Mouse (Mus musculus) heart, adult 2 months (tissue): ENCODE results near the gene Gsn. TPM values are rescaled to one million over a fixed set of nuclear protein-coding genes. Genes with fewer than 3 reads are reported as not detected.

Experiments used
- DNase-seq, 2 experiments: peaks; one replicate each; pipeline ENCODE4 v3.0.0; 2021
- H3K27ac ChIP-seq: fragments of 200-600 bp; 2 replicates; pipeline ENCODE4 v1.8.1; 2022
- H3K27me3 ChIP-seq: fragments of 200-500 bp; 2 replicates; pipeline ENCODE4 v1.6.1; 2012; ENCODE audit warnings: mild to moderate bottlenecking, low read length, inconsistent platforms, mixed read lengths; ENCODE audit not compliant: control insufficient read depth, insufficient read depth
- H3K36me3 ChIP-seq: fragments of 200-500 bp; 2 replicates; pipeline ENCODE4 v1.6.1; 2012; ENCODE audit warnings: low read length, inconsistent platforms; ENCODE audit not compliant: control insufficient read depth, insufficient read depth
- H3K4me1 ChIP-seq: fragments of 200-500 bp; 2 replicates; pipeline ENCODE4 v1.6.1; 2011; ENCODE audit warnings: low read length; ENCODE audit not compliant: control insufficient read depth, insufficient read depth
- H3K4me3 ChIP-seq: fragments of 200-600 bp; 2 replicates; pipeline ENCODE4 v1.8.1; 2022
- H3K79me2 ChIP-seq: fragments of 200-500 bp; replicated peaks from 2 replicates; pipeline ENCODE4 v1.6.1; 2012; ENCODE audit warnings: mild to moderate bottlenecking, inconsistent platforms, low read length, moderate library complexity, mixed read lengths; ENCODE audit not compliant: control insufficient read depth, insufficient read depth
- H3K9ac ChIP-seq: fragments of 200-500 bp; 2 replicates; pipeline ENCODE4 v1.6.1; 2012; ENCODE audit warnings: low read depth, mild to moderate bottlenecking, control low read depth, inconsistent platforms, low read length, mixed read lengths
- CTCF ChIP-seq: fragments of 200-600 bp; IDR thresholded peaks from 2 replicates; pipeline ENCODE4 v1.8.1; 2022; ENCODE audit warnings: antibody characterized with exemption, mild to moderate bottlenecking, moderate library complexity
- EP300 ChIP-seq: fragments of 200-500 bp; IDR thresholded peaks from 2 replicates; pipeline ENCODE4 v1.6.1; 2011; ENCODE audit warnings: low read depth, low read length, control low read depth; ENCODE audit not compliant: insufficient read depth
- POLR2A ChIP-seq: fragments of 200-500 bp; IDR thresholded peaks from 2 replicates; pipeline ENCODE4 v1.6.1; 2011; ENCODE audit warnings: mild to moderate bottlenecking, low read depth, low read length, control low read depth; ENCODE audit not compliant: insufficient read depth
- WGBS: fragments of 180-500 bp; shearing (Covaris S2); methylation state at CpG from one replicate; pipeline ENCODE4 v1.1.7; 2018; 5-methylcytosine and 5-hydroxymethylcytosine counted together
- intact Hi-C: fragments of 180-260 bp; cut with DNase I; formaldehyde crosslinking; loops from one replicate; pipeline ENCODE4 v1.15.1; 2025
- long read RNA-seq: library from polyadenylated mRNA; stranded (forward); transcript quantifications from one replicate; pipeline ENCODE4 v2.0.0, GENCODE M21; 2021
- polyA plus RNA-seq: library from polyadenylated mRNA; depleted of rRNA; stranded (reverse); fragments of >200 nt; gene quantifications from 2 replicates; pipeline ENCODE4 v1.2.3, GENCODE M21; 2012; rRNA removed
- total RNA-seq, 2 experiments: library from RNA; stranded (reverse); gene quantifications; 2 replicates each; pipeline ENCODE4 v1.2.3; 2021

Gene Gsn
- total RNA-seq, result 1,000 to 10,000 TPM in 1 of 2 experiments, 100 to 1,000 TPM in 1; 878 to 1,097 TPM
- polyA plus RNA-seq, result 1,373 and 1,759 TPM in 2 replicates
- long read RNA-seq, transcript Gsn-201 (17 exons, 2,653 nt), result major isoform, 6,023 of 6,294 reads
- long read RNA-seq, transcript Gsn-205 (18 exons, 2,607 nt), result minor isoform, 24 of 6,294 reads
- long read RNA-seq, partial matches to known transcripts, result 125 of 6,294 reads
- long read RNA-seq, other reads (novel, unspliced or antisense), result 121 of 6,294 reads

GRCm38 (mm10) chr2:35255885-35256833, at the start of gene Gsn:
Gsn (plus strand) TSS chr2:35256380.
- Histone ChIP-seq H3K27ac (peak within 1 kb of the TSS; percentile 65), H3K4me3 (peak within 1 kb of the TSS; percentile 67), H3K79me2 (no peaks in the 10 kb centered on the region), H3K9ac (peak within 1 kb of the TSS; percentile 50), H3K27me3 (no peaks in the 10 kb centered on the region), H3K36me3 (no peaks in the 10 kb centered on the region), H3K4me1 (peaks cover 7% of the 10 kb centered on the region)
- DNase-seq, result peak; percentile 90
- intact Hi-C loops, result no loop called here
- WGBS, result 5% methylated on average over 54 of the region's 54 CpGs
- 0 out of 2 replicates have a peak, but pooled peaks have one; percentile 33 for TF ChIP-seq EP300
- TF ChIP-seq CTCF, result no peak
- TF ChIP-seq POLR2A, result peak; percentile 50; the same call in 1 of the 2 replicates

- H3K4me1 ChIP-seq, result no peaks in the 10 kb centered on the region
Observed at GRCm38 (mm10) chr2:35206761-35207160, 49.4 kb upstream of the Gsn start.

GRCm38 (mm10) chr2:35208054-35208453, 48.1 kb upstream of the Gsn start:
- intact Hi-C loops, result no loop called here
- no peak for TF ChIP-seq EP300
- TF ChIP-seq POLR2A, result no peak
- TF ChIP-seq CTCF, result no peak

More at GRCm38 (mm10) chr2:35206761-35207160, 49.4 kb upstream of the Gsn start:
- no peaks in the 10 kb centered on the region for H3K27me3 ChIP-seq
- no peak overlapping the region for H3K9ac ChIP-seq
- TF ChIP-seq CTCF (no peak), POLR2A (no peak), EP300 (no peak)
- no peak overlapping the region for H3K27ac ChIP-seq
- no peaks in the 10 kb centered on the region for H3K79me2 ChIP-seq
- DNase-seq, result no peak
- intact Hi-C loops, result no loop called here
- no peak overlapping the region for H3K4me3 ChIP-seq
- H3K36me3 ChIP-seq, result no peaks in the 10 kb centered on the region
- WGBS, result 80% methylated on average over 3 of the region's 3 CpGs

GRCm38 (mm10) chr2:35208931-35209665, 47.1 kb upstream of the Gsn start:
- WGBS, result 66% methylated on average over 8 of the region's 8 CpGs
- no peak overlapping the region for H3K9ac ChIP-seq
- DNase-seq, result no peak
- H3K4me1 ChIP-seq, result no peaks in the 10 kb centered on the region
- no peak overlapping the region for H3K4me3 ChIP-seq
- no peak overlapping the region for H3K27ac ChIP-seq
- intact Hi-C loops, result no loop called here
- no peaks in the 10 kb centered on the region for H3K36me3 ChIP-seq
- TF ChIP-seq EP300 (no peak), POLR2A (no peak), CTCF (no peak)
- H3K27me3 ChIP-seq, result no peaks in the 10 kb centered on the region
- H3K79me2 ChIP-seq, result no peaks in the 10 kb centered on the region

More at GRCm38 (mm10) chr2:35208054-35208453, 48.1 kb upstream of the Gsn start:
- no peak for DNase-seq
- WGBS, result 73% methylated on average over 3 of the region's 3 CpGs
- H3K27me3 ChIP-seq, result no peaks in the 10 kb centered on the region
- H3K9ac ChIP-seq, result no peak overlapping the region
- H3K4me1 ChIP-seq, result no peaks in the 10 kb centered on the region
- H3K79me2 ChIP-seq, result no peaks in the 10 kb centered on the region
- no peak overlapping the region for H3K27ac ChIP-seq
- H3K36me3 ChIP-seq, result no peaks in the 10 kb centered on the region
- H3K4me3 ChIP-seq, result no peak overlapping the region

- intact Hi-C loops, result no loop called here
- TF ChIP-seq EP300, result no peak
- no peak for TF ChIP-seq POLR2A
- TF ChIP-seq CTCF, result no peak
- Histone ChIP-seq H3K9ac (no peak overlapping the region), H3K27me3 (no peaks in the 10 kb centered on the region), H3K79me2 (no peaks in the 10 kb centered on the region), H3K36me3 (no peaks in the 10 kb centered on the region), H3K27ac (no peak overlapping the region), H3K4me1 (no peaks in the 10 kb centered on the region), H3K4me3 (no peak overlapping the region)
- 80% methylated on average over 3 of the region's 3 CpGs for WGBS
- DNase-seq, result no peak
Observed at GRCm38 (mm10) chr2:35211681-35212080, 44.5 kb upstream of the Gsn start.
